Mouse (Mus musculus): ENCODE results near the gene Agfg2. TPM values are rescaled to one million over a fixed set of nuclear protein-coding genes. Genes with fewer than 3 reads are reported as not detected.

The Agfg2 gene
- polyA plus RNA-seq, 1 experiment: 17.6 TPM

DNA sequence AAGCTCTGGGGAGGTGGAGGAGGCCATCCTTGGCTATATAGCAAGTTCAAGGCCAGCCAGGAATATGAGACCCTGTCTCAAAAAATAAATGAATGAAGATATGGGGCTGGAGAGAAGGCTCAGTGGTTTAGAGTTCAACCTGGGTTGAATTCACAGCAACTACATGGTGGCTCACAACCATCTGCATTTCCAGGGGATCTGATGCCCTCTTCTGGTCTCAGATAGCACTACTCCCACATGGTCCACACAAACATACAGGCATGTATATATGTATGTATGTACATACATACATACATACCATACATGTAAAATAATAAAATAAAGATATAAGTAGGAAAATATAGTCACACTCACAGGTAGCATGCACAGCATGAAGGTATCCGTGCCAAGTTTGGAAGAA lies 14.3 kb downstream of the Agfg2 start:
- peak overlapping the region; percentile 97 for H3K27ac ChIP-seq (replicated peaks; ENCODE audit: low read depth, low read length)
- no peak overlapping the region for H3K4me3 ChIP-seq (ENCODE audit: insufficient read depth, low read depth, low read length)
- peaks cover 26% of the 10 kb centered on the region; the same call in 1 of the 2 replicates for H3K4me1 ChIP-seq (ENCODE audit: control insufficient read depth, insufficient read depth, insufficient read length, low read length)

- peaks cover 26% of the 10 kb centered on the region; the same call in 1 of the 2 replicates for H3K4me1 ChIP-seq (ENCODE audit: control insufficient read depth, insufficient read depth, insufficient read length, low read length)
- no peak overlapping the region for H3K4me3 ChIP-seq (ENCODE audit: insufficient read depth, low read depth, low read length)
- peak overlapping the region; percentile 50 for H3K27ac ChIP-seq (replicated peaks; ENCODE audit: low read depth, low read length)
Measured at GRCm38 (mm10) chr5:137668971-137669370, 15.6 kb downstream of the Agfg2 start.

DNA sequence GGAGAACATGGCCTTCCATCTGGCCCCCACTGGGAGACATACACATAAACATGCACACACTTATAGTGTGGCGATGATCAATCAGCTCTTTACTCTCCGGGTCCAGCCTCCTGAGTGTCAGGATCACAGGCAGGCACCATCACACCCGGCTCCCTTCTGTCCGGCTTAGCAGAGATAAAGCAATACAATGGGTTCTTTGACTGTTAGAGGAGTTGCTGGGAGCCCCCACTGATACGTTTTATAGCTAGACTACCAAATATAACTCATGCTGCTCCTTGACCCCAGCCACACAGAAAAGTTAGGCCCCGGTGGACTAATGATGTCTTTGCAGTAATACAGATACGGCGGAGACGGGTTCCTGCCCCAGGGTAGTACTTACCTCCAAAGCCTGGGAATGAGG lies 21.5 kb downstream of the Agfg2 start:
- peaks cover 8% of the 10 kb centered on the region; the same call in 1 of the 2 replicates for H3K4me1 ChIP-seq (ENCODE audit: control insufficient read depth, insufficient read depth, insufficient read length, low read length)
- no peak overlapping the region for H3K27ac ChIP-seq (replicated peaks; ENCODE audit: low read depth, low read length)
- no peak overlapping the region for H3K4me3 ChIP-seq (ENCODE audit: insufficient read depth, low read depth, low read length)

DNA sequence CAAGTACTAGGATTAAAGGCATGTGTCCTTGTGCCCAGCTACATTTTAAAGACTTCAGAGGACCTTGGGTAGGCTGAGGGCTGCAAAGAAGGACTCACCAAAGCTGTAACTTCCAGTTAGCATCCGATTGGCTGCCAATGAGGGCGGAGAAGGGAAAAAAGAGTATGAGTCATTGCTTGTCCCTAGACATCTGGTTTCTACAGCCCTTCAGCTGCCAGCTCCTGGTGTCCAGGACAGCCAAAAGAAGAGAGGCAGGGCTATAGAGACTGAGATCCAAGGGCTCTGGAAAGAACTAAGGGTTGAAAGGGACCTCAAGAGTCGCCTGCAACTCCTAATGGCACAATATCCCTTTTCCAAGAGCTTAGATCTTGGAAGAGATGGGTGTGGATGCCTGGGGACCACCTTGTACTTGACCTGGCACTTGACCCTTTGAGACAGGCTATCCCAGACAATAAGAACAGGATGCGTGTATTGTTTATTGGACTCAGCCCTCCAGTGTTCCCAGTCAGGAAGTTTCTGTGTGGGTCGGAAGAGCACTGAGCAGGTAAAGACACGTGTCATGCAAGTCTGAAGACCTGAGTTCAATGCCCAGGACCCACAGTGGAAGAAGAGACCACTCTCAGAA lies 24.4 kb downstream of the Agfg2 start:
- Histone ChIP-seq H3K4me3 (ENCODE audit: insufficient read depth, low read depth, low read length) (no peak overlapping the region), H3K4me1 (ENCODE audit: control insufficient read depth, insufficient read depth, insufficient read length, low read length) (peaks cover 8% of the 10 kb centered on the region; the same call in 1 of the 2 replicates), H3K27ac (replicated peaks; ENCODE audit: low read depth, low read length) (peak overlapping the region; percentile 44)

DNA sequence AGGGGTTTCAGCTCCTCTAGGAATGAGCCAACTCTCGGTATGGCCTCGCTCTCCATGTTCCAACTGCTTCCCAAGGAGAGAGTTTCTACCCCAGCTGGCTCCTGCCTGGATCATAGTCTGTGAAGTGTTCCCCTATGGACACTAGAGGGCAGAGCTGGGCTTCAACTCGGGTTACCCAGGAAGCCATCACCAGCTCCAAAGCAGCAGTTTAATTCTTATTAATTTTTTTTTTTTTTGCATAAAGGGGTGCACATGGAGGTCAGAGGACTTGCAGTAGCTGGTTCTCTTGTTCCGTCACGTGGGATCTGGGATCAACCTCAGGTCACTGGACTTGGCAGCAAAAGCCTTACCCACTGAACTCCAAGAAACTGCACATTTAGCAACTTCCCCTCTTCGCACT lies 27.5 kb downstream of the Agfg2 start:
- Histone ChIP-seq H3K27ac (replicated peaks; ENCODE audit: low read depth, low read length) (no peak overlapping the region), H3K4me1 (ENCODE audit: control insufficient read depth, insufficient read depth, insufficient read length, low read length) (peaks cover 8% of the 10 kb centered on the region; the same call in 1 of the 2 replicates), H3K4me3 (ENCODE audit: insufficient read depth, low read depth, low read length) (no peak overlapping the region)

- H3K4me3 ChIP-seq (ENCODE audit: insufficient read depth, low read depth, low read length): no peak overlapping the region
- H3K4me1 ChIP-seq (ENCODE audit: control insufficient read depth, insufficient read depth, insufficient read length, low read length): peaks cover 2% of the 10 kb centered on the region; the same call in 1 of the 2 replicates
Measured at GRCm38 (mm10) chr5:137654746-137655145, 29.8 kb downstream of the Agfg2 start.

DNA sequence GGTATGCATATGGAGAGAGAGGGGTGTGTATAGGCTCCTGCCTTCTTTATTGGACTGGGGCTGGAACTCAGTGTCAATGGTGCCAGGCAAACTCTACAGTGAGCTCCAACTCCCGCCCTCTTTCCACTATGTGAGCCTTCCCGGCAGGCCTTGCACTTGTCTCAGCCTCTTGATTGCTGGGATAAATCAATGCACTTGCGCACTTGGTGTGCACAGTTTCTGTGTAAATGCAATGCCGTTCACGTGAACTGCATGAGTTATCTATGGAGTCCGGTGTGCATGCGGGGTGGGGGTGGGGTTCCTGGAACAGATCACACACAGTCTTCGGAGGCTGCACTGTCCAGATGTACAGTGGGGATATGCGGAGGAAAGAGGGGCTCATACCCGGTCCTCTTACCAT lies 31.2 kb downstream of the Agfg2 start:
- no peak overlapping the region for H3K4me3 ChIP-seq (ENCODE audit: insufficient read depth, low read depth, low read length)
- H3K27ac ChIP-seq (replicated peaks; ENCODE audit: low read depth, low read length): no peak overlapping the region
- peaks cover 6% of the 10 kb centered on the region; the same call in 1 of the 2 replicates for H3K4me1 ChIP-seq (ENCODE audit: control insufficient read depth, insufficient read depth, insufficient read length, low read length)

More at GRCm38 (mm10) chr5:137654746-137655145, 29.8 kb downstream of the Agfg2 start:
- H3K27ac ChIP-seq (replicated peaks; ENCODE audit: low read depth, low read length): no peak overlapping the region

- no peak overlapping the region for H3K4me3 ChIP-seq (ENCODE audit: insufficient read depth, low read depth, low read length)
- H3K4me1 ChIP-seq (ENCODE audit: control insufficient read depth, insufficient read depth, insufficient read length, low read length): peaks cover 6% of the 10 kb centered on the region; the same call in 1 of the 2 replicates
- H3K27ac ChIP-seq (replicated peaks; ENCODE audit: low read depth, low read length): peak overlapping the region; percentile 57
Measured at GRCm38 (mm10) chr5:137652474-137652873, 32.1 kb downstream of the Agfg2 start.

DNA sequence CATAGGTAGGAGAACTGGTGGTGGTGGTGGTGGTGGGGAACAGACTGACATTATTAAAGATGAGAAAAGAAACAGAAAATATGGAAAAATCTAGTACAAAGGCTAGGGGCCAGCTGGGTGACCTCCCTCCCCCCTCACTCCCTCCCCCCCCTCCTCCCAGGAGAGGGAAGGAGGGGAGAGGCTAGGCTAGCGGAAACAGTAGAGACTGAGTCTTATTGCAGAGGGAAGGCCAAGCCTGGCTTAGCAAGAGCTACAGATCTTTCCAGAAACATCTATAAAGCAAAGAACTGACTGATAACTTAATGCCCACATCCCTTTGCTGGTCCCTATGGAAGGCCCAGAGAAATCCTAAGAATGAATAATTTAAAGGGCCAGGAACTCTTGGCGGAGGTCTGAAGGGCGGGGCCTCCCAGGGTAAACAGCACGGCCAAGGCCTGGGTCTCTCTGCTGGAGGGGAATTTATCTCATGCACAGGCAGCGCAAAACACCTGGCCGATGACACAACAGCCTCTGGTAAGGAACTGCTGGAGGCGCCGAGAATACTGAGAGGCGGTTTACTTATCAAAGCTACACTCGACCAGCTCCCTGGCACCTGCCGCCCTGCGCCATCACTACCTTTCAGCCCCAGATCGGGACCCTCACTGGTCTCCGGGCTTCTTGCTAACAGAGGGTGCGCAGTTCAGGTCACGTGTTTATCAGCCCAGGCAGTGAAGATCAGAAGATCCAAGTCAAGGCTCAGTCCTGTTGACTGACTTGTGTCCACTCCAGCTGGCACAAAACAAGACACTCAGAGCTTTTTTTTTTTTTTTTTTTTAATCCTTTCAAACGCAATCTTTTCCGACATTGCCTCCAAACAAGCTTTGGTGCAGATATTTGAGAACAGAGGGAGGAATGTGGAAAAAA lies 34.6 kb downstream of the Agfg2 start:
- peak overlapping the region; percentile 98 for H3K27ac ChIP-seq (replicated peaks; ENCODE audit: low read depth, low read length)
- peaks cover 6% of the 10 kb centered on the region; the same call in 1 of the 2 replicates for H3K4me1 ChIP-seq (ENCODE audit: control insufficient read depth, insufficient read depth, insufficient read length, low read length)
- H3K4me3 ChIP-seq (ENCODE audit: insufficient read depth, low read depth, low read length): peak overlapping the region; percentile 26

- H3K4me1 ChIP-seq (ENCODE audit: control insufficient read depth, insufficient read depth, insufficient read length, low read length): peaks cover 6% of the 10 kb centered on the region; the same call in 1 of the 2 replicates
- H3K4me3 ChIP-seq (ENCODE audit: insufficient read depth, low read depth, low read length): 0 out of 2 replicates have a peak overlapping the region, but pooled peaks have one; percentile 26
- peak overlapping the region; percentile 98 for H3K27ac ChIP-seq (replicated peaks; ENCODE audit: low read depth, low read length)
Measured at GRCm38 (mm10) chr5:137649251-137649650, 35.3 kb downstream of the Agfg2 start.

GRCm38 (mm10) chr5:137647827-137648601 lies 36.5 kb downstream of the Agfg2 start:
- Histone ChIP-seq H3K27ac (replicated peaks; ENCODE audit: low read depth, low read length) (no peak overlapping the region), H3K4me1 (ENCODE audit: control insufficient read depth, insufficient read depth, insufficient read length, low read length) (peaks cover 9% of the 10 kb centered on the region; the same call in 1 of the 2 replicates), H3K4me3 (ENCODE audit: insufficient read depth, low read depth, low read length) (no peak overlapping the region)

- peak within 1 kb of the TSS; percentile 72 for H3K4me3 ChIP-seq (ENCODE audit: insufficient read depth, low read depth, low read length)
- H3K4me1 ChIP-seq (ENCODE audit: control insufficient read depth, insufficient read depth, insufficient read length, low read length): peaks cover 7% of the 10 kb centered on the region; the same call in 1 of the 2 replicates
- peak within 1 kb of the TSS; percentile 35 for H3K27ac ChIP-seq (replicated peaks; ENCODE audit: low read depth, low read length)
Measured at GRCm38 (mm10) chr5:137645652-137646091, 38.9 kb downstream of the Agfg2 start, which contains the start of gene Irs3. Gene Irs3 (minus strand): TSS chr5:137645714.

- peak overlapping the region; percentile 35 for H3K27ac ChIP-seq (replicated peaks; ENCODE audit: low read depth, low read length)
- H3K4me1 ChIP-seq (ENCODE audit: control insufficient read depth, insufficient read depth, insufficient read length, low read length): peaks cover 7% of the 10 kb centered on the region; the same call in 1 of the 2 replicates
- peak overlapping the region; percentile 72 for H3K4me3 ChIP-seq (ENCODE audit: insufficient read depth, low read depth, low read length)
Measured at GRCm38 (mm10) chr5:137645091-137645651, 39.4 kb downstream of the Agfg2 start.

GRCm38 (mm10) chr5:137644484-137644883 lies 40.0 kb downstream of the Agfg2 start:
- H3K4me3 ChIP-seq (ENCODE audit: insufficient read depth, low read depth, low read length): peak overlapping the region; percentile 72
- H3K27ac ChIP-seq (replicated peaks; ENCODE audit: low read depth, low read length): peak overlapping the region; percentile 48; the same call in 1 of the 2 replicates

More at GRCm38 (mm10) chr5:137644484-137644883, 40.0 kb downstream of the Agfg2 start:
- H3K4me1 ChIP-seq (ENCODE audit: control insufficient read depth, insufficient read depth, insufficient read length, low read length): peaks cover 7% of the 10 kb centered on the region; the same call in 1 of the 2 replicates
